Mouse (Mus musculus): ENCODE measurements around the gene Tbata. TPM values are rescaled to one million over a fixed set of nuclear protein-coding genes. Genes with fewer than 3 reads are reported as not detected.
A peak's percentile ranks its signal among the peaks of the same experiment; 100 is the strongest.

Gene Tbata
- polyA plus RNA-seq, 1 experiment from 2014 or later: not detected

DNA sequence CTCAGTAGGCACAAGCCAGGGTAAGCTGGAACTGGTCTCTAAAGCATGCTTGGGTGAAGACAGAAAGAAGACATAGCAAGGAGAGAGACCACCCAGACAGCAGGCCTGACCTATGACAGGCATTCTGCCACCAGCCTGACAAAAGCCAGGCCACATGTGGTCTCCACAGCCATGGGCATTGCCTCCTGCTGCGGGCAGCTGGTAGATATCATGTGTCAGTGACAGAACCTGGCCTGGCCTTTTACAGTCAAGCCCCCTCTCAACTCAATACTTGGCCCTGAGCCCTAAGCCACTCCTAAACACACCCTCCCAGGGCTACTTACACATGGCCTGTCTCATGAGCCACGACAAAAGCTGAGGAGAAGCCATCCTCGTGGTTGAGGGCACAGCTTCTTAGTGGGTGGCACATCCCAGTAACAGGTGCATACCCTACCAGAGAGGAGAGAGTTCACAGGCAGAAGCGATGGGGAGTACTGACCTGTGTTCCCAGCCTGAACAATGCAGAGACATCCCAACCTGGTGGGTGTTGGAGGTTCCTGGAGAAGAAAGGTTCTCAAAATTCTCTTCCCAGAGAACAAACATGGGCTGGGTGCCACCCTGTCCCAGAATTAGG, 55.1 kb downstream of the Tbata start:
- Histone ChIP-seq H3K9me3 (replicated peaks) (no peaks in the 10 kb centered on the region), H3K4me3 (no peak overlapping the region), H3K36me3 (no peaks in the 10 kb centered on the region), H3K4me1 (0 out of 2 replicates have a peak, but pooled peaks cover 3% of the 10 kb centered on the region), H3K27ac (replicated peaks) (no peak overlapping the region), H3K27me3 (ENCODE audit: low read depth, poor library complexity, severe bottlenecking) (no peaks in the 10 kb centered on the region)
- DNase-seq (ENCODE audit: low spot score): no peak
- WGBS: 74% methylated on average over 4 of the region's 4 CpGs

DNA sequence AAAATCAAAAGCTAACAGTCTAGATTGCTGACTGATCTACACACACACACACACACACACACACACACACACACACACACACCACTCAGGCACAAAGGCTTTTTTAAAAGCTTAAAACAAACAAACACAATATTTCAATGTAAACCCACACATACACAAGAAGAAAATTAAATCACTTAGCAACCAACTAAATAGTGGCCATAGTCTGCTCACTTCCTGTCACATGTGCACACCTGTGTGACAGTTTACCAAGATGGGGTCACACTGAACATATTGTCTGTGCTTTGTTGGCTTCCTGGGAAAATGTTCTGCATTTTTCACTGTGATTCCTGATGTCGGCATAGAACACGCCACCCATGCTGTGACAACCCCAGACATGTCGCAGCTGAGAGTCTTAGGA, 60.0 kb downstream of the Tbata start:
- Histone ChIP-seq H3K9me3 (replicated peaks) (no peaks in the 10 kb centered on the region), H3K36me3 (no peaks in the 10 kb centered on the region), H3K4me1 (peaks cover 9% of the 10 kb centered on the region), H3K27ac (replicated peaks) (no peak overlapping the region), H3K4me3 (no peak overlapping the region), H3K27me3 (ENCODE audit: low read depth, poor library complexity, severe bottlenecking) (no peaks in the 10 kb centered on the region)
- no peak for DNase-seq (ENCODE audit: low spot score)
- WGBS: 92% methylated on average over 3 of the region's 3 CpGs

DNA sequence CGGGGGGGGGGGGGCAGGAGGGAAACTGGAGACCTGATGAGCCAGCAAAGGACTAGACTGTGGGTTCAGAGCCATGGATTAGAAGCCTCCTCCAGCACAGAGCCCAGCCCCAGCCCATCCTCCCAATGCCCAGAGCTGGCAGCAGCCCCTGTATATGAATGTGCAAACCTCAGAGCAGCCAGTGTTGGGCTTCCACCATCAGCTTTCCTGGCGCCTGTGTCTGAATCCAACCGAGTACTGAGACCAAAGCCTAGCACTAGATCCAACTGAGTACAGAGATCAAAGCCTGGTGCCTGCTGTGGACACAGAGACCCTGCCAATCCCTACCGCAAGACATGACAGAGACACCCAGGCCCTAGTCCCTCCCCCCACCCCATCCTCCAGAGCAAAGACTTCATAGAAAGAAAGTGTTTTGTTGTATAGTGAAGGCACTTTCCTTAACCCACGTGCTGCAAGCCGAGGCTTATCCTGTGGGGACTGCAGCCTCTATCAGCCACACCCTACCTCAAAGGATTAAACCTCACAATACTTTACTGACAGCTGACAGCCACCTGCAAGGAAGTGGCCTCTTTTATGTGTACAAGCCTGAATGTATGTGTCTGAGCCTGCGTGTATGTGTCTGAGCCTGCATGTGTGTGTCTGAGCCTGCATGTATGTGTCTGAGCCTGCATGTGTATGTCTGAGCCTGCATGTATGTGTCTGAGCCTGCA, 61.3 kb downstream of the Tbata start:
- 0 out of 2 replicates have a peak overlapping the region, but pooled peaks have one; percentile 28 for H3K27ac ChIP-seq (replicated peaks)
- 41% methylated on average over 7 of the region's 7 CpGs for WGBS
- H3K9me3 ChIP-seq (replicated peaks): no peaks in the 10 kb centered on the region
- H3K36me3 ChIP-seq: no peaks in the 10 kb centered on the region
- peaks cover 9% of the 10 kb centered on the region for H3K4me1 ChIP-seq
- H3K27me3 ChIP-seq (ENCODE audit: low read depth, poor library complexity, severe bottlenecking): no peaks in the 10 kb centered on the region
- DNase-seq (ENCODE audit: low spot score): no peak
- H3K4me3 ChIP-seq: no peak overlapping the region

DNA sequence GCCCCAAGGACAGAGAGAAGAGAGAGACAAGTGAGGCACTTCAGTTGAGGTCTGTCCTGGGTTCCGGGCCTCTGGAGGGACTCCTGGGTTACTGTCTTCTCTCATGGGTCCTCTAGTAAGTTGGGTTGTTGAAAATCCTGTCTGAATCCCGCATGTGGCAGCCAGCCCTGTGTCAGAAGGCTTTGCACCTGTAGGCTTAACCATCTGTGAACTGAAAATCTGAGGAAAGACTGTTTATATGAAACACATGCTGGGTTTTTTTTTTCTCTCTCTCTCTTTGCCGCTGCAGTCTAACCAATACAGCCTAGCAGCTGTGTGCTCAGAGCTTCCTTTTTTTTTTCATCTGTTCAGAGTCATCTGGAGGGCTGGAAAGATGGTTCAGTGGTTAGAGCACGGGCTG, 62.6 kb downstream of the Tbata start:
- Histone ChIP-seq H3K27ac (replicated peaks) (no peak overlapping the region), H3K27me3 (ENCODE audit: low read depth, poor library complexity, severe bottlenecking) (no peaks in the 10 kb centered on the region), H3K4me3 (no peak overlapping the region), H3K4me1 (peaks cover 9% of the 10 kb centered on the region), H3K9me3 (replicated peaks) (no peaks in the 10 kb centered on the region), H3K36me3 (no peaks in the 10 kb centered on the region)
- 84% methylated on average over 4 of the region's 4 CpGs for WGBS
- DNase-seq (ENCODE audit: low spot score): no peak

DNA sequence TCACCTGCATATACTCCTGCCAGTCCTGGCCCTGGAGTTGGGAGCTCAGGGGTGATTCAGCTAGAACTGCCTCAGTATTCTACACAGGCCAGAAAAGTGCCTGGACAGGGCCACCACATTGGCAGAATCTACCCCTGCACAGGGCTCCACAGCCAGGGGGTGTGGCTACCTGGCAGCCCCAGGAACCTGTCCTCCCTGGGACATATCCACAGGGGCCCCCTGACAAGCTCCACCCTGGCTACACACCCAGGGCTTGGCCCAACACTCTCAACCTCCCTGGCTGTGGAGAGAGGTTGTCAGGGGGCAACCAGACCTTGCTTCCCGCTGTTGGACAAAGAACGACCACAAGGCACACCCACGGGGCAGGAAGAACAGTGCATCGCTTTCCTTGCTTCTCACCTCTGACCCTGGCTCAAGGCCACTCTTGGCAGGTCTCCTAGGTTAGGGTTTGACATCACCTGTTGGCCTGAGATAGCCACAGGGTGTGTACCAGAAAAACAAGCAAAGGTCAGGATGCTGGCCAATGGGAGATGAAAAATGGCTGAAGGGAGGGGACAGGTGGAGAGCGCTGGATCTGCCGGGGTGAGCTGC, 64.0 kb downstream of the Tbata start:
- no peak overlapping the region for H3K4me3 ChIP-seq
- H3K36me3 ChIP-seq: no peaks in the 10 kb centered on the region
- no peaks in the 10 kb centered on the region for H3K9me3 ChIP-seq (replicated peaks)
- H3K27ac ChIP-seq (replicated peaks): no peak overlapping the region
- no peak for DNase-seq (ENCODE audit: low spot score)
- peaks cover 9% of the 10 kb centered on the region for H3K4me1 ChIP-seq
- no peaks in the 10 kb centered on the region for H3K27me3 ChIP-seq (ENCODE audit: low read depth, poor library complexity, severe bottlenecking)
- 87% methylated on average over 6 of the region's 6 CpGs for WGBS

DNA sequence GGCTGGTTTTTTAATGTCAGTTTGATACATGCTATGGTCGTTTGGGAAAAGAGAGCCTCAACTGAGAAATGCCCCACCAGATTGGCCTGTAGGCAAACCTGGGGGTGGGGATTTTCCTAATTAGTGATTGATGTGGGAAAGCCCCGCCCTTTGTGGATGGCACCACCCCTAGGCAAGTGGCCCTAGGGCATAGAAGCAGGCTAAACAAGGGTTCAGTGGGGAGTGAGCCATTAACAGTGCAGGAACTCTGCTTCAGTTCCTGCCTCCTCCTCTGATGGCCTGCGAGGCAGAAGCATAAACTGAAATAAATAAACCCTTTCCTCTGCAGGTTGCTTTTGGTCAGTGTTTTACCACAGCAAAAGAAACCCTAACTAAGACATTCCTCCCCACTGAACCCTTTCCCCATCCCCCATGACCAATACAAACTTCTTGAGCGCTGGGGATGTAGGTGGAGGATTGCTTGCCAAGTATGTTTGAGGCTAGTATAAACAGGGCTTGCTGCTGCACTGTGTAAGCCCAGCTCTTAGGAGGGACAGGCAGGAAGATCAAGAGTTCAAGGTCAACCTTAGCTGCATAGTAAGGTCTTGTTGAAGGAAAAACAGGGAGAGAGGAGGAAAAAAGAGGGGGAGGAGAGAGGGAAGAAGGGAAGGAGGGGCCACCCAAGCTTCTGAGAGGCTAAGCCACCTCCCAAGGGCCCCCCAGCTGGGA, 65.1 kb downstream of the Tbata start:
- WGBS: 67% methylated on average over 4 of the region's 4 CpGs
- DNase-seq (ENCODE audit: low spot score): no peak
- no peak overlapping the region for H3K27ac ChIP-seq (replicated peaks)
- no peak overlapping the region for H3K4me3 ChIP-seq
- H3K36me3 ChIP-seq: no peaks in the 10 kb centered on the region
- H3K27me3 ChIP-seq (ENCODE audit: low read depth, poor library complexity, severe bottlenecking): no peaks in the 10 kb centered on the region
- no peaks in the 10 kb centered on the region for H3K9me3 ChIP-seq (replicated peaks)
- H3K4me1 ChIP-seq: peaks cover 11% of the 10 kb centered on the region

DNA sequence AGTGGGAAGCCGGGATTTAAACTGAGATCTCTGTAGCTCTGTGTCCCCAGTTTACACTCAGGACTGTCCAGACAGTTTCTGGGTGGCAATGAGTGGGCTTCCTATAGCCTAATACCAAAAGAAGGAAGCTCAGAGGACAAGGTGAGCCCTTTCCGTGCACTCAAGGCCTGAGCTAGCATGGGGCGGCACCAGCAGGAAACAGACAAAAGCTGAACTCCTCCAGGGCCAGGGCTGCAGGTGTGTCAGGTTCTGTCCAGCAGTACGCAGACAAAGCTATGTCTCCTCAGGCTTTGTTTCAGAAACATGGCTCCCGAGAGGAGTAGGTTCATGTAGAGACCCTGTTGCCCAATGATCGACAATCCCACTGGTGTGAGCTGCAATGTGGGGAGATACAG, 65.6 kb downstream of the Tbata start:
- WGBS: 70% methylated on average over 6 of the region's 6 CpGs
- Histone ChIP-seq H3K27ac (replicated peaks) (no peak overlapping the region), H3K36me3 (no peaks in the 10 kb centered on the region), H3K4me3 (no peak overlapping the region), H3K27me3 (ENCODE audit: low read depth, poor library complexity, severe bottlenecking) (no peaks in the 10 kb centered on the region), H3K4me1 (peaks cover 15% of the 10 kb centered on the region), H3K9me3 (replicated peaks) (no peaks in the 10 kb centered on the region)
- DNase-seq (ENCODE audit: low spot score): no peak

Small RNAs within 50 kb of the gene (microRNA-seq; reads per million reads assigned to microRNA genes)
- gene Gm44308: not detected

Other genes starting within 250 kb of the Tbata start
- 21.0 and 29.3 TPM in 2 replicates for gene Pcbd1, start 82.6 kb upstream of the Tbata start, polyA plus RNA-seq (2016; fragmentation: Nextera tagmentation; extraction: Ambion mirVana)
- 59.0 and 66.5 TPM in 2 replicates for gene Sgpl1, start 24.3 kb upstream of the Tbata start, polyA plus RNA-seq (2016; fragmentation: Nextera tagmentation; extraction: Ambion mirVana)
- 0.33 and 0.34 TPM in 2 replicates for gene Adamts14, start 101.5 kb downstream of the Tbata start, polyA plus RNA-seq (2016; fragmentation: Nextera tagmentation; extraction: Ambion mirVana)
- not detected in 2 replicates for gene Prf1, start 125.9 kb downstream of the Tbata start, polyA plus RNA-seq (2016; fragmentation: Nextera tagmentation; extraction: Ambion mirVana)
- 35.8 and 36.1 TPM in 2 replicates for gene Pald1, start 211.6 kb downstream of the Tbata start, polyA plus RNA-seq (2016; fragmentation: Nextera tagmentation; extraction: Ambion mirVana)
- gene Nodal, start 246.0 kb downstream of the Tbata start, polyA plus RNA-seq (2016; fragmentation: Nextera tagmentation; extraction: Ambion mirVana): 0.25 and 0.26 TPM in 2 replicates

Measured in midbrain, embryonic 10.5 days (tissue).